Mouse (Mus musculus) liver, embryonic 11.5 days (tissue): ENCODE measurements around the gene Gm28042. TPM values are rescaled to one million over a fixed set of nuclear protein-coding genes. Genes with fewer than 3 reads are reported as not detected.

Experiments used
- ATAC-seq: fragments of 200-750 bp; cut with Nextera tagmentation; replicated peaks from 2 replicates; pipeline ENCODE4 v1.8.0; 2017; ENCODE audit warnings: moderate number of reproducible peaks, mild to moderate bottlenecking, moderate TSS enrichment, moderate library complexity; ENCODE audit not compliant: low FRiP score
- DNase-seq: peaks from one replicate; pipeline ENCODE4 v3.0.0-alpha.2; 2017; ENCODE audit warnings: low spot score
- H3K27ac ChIP-seq: fragments of 300-500 bp; sonication (generic); 2 replicates; pipeline ENCODE4 v1.5.1; 2014; ENCODE audit warnings: mild to moderate bottlenecking, low read depth, low read length, control low read depth
- H3K27me3 ChIP-seq: fragments of 300-500 bp; sonication (generic); replicated peaks from 2 replicates; pipeline ENCODE4 v1.6.1; 2014; ENCODE audit warnings: low read length, mixed read lengths; ENCODE audit not compliant: control insufficient read depth, insufficient read depth
- H3K36me3 ChIP-seq: fragments of 300-500 bp; sonication (generic); 2 replicates; pipeline ENCODE4 v1.6.1; 2014; ENCODE audit warnings: mild to moderate bottlenecking, low read length, moderate library complexity, mixed read lengths; ENCODE audit not compliant: control insufficient read depth, insufficient read depth
- H3K4me1 ChIP-seq: fragments of 300-500 bp; sonication (generic); replicated peaks from 2 replicates; pipeline ENCODE4 v1.6.1; 2014; ENCODE audit warnings: low read length, mixed read lengths; ENCODE audit not compliant: control insufficient read depth, insufficient read depth
- H3K4me2 ChIP-seq: fragments of 300-500 bp; sonication (generic); 2 replicates; pipeline ENCODE4 v1.6.1; 2014; ENCODE audit warnings: mild to moderate bottlenecking, control low read depth, moderate library complexity
- H3K4me3 ChIP-seq: fragments of 300-500 bp; sonication (generic); 2 replicates; pipeline ENCODE4 v1.5.1; 2014; ENCODE audit warnings: low read depth, low read length, control low read depth
- H3K9ac ChIP-seq: fragments of 300-500 bp; sonication (generic); 2 replicates; pipeline ENCODE4 v1.6.1; 2014; ENCODE audit warnings: low read depth, low read length, control low read depth
- H3K9me3 ChIP-seq: fragments of 300-500 bp; sonication (generic); 2 replicates; pipeline ENCODE4 v1.6.1; 2016; ENCODE audit warnings: low read length, inconsistent platforms, mixed read lengths; ENCODE audit not compliant: control insufficient read depth
- WGBS: fragments of 180-500 bp; shearing (Covaris S2); extraction: QIAGEN DNeasy Blood & Tissue Kit; methylation state at CpG from one replicate; pipeline ENCODE4 v1.1.7; 2014; 5-methylcytosine and 5-hydroxymethylcytosine counted together
- polyA plus RNA-seq: library from polyadenylated mRNA; unstranded; fragments of >200 nt; fragmentation: Nextera tagmentation; extraction: Ambion mirVana; gene quantifications from 2 replicates; pipeline ENCODE4 v1.2.1, GENCODE M21; 2014

Gm28042 gene
- polyA plus RNA-seq, 1 experiment from 2014 or later, result 1.9 TPM

- H3K4me2 ChIP-seq, result no peak overlapping the region
- no peaks in the 10 kb centered on the region for H3K27me3 ChIP-seq
- no peaks in the 10 kb centered on the region for H3K36me3 ChIP-seq
- DNase-seq (no peak), ATAC-seq (no peak)
- 91% methylated on average over 2 of the region's 2 CpGs for WGBS
- H3K4me3 ChIP-seq, result no peak overlapping the region
- no peak overlapping the region for H3K27ac ChIP-seq
- no peaks in the 10 kb centered on the region for H3K9me3 ChIP-seq
- H3K4me1 ChIP-seq, result no peaks in the 10 kb centered on the region; the same call in 1 of the 2 replicates
- no peak overlapping the region for H3K9ac ChIP-seq
Measured at GRCm38 (mm10) chr2:119992349-119992748, 34.9 kb upstream of the Gm28042 start.

- Histone ChIP-seq H3K9ac (no peak overlapping the region), H3K4me3 (no peak overlapping the region), H3K27ac (no peak overlapping the region), H3K4me2 (no peak overlapping the region), H3K9me3 (no peaks in the 10 kb centered on the region), H3K4me1 (no peaks in the 10 kb centered on the region; the same call in 1 of the 2 replicates), H3K27me3 (no peaks in the 10 kb centered on the region), H3K36me3 (no peaks in the 10 kb centered on the region)
- 67% methylated on average over 2 of the region's 2 CpGs for WGBS
- DNase-seq (no peak), ATAC-seq (no peak)
Measured at GRCm38 (mm10) chr2:119993515-119993914, 33.8 kb upstream of the Gm28042 start.

GRCm38 (mm10) chr2:119994839-119995238 is 32.5 kb upstream of the Gm28042 start:
- Histone ChIP-seq H3K9ac (no peak overlapping the region), H3K9me3 (no peaks in the 10 kb centered on the region), H3K4me3 (no peak overlapping the region), H3K27me3 (no peaks in the 10 kb centered on the region), H3K4me2 (no peak overlapping the region), H3K4me1 (no peaks in the 10 kb centered on the region; the same call in 1 of the 2 replicates), H3K36me3 (no peaks in the 10 kb centered on the region), H3K27ac (no peak overlapping the region)
- no peak for DNase-seq
- no peak for ATAC-seq
- WGBS, result 69% methylated on average over 6 of the region's 6 CpGs

GRCm38 (mm10) chr2:119995391-119996281 is 31.7 kb upstream of the Gm28042 start:
- ATAC-seq, result no peak
- WGBS, result 53% methylated on average over 9 of the region's 9 CpGs
- no peaks in the 10 kb centered on the region; the same call in 1 of the 2 replicates for H3K4me1 ChIP-seq
- H3K9ac ChIP-seq, result no peak overlapping the region
- no peaks in the 10 kb centered on the region for H3K9me3 ChIP-seq
- H3K4me3 ChIP-seq, result no peak overlapping the region
- no peak for DNase-seq
- H3K36me3 ChIP-seq, result no peaks in the 10 kb centered on the region
- H3K27ac ChIP-seq, result 0 out of 2 replicates have a peak overlapping the region, but pooled peaks have one; percentile 5
- no peak overlapping the region for H3K4me2 ChIP-seq
- H3K27me3 ChIP-seq, result no peaks in the 10 kb centered on the region

- H3K4me3 ChIP-seq, result no peak overlapping the region
- no peaks in the 10 kb centered on the region for H3K27me3 ChIP-seq
- H3K36me3 ChIP-seq, result no peaks in the 10 kb centered on the region
- H3K4me1 ChIP-seq, result peaks cover 6% of the 10 kb centered on the region; the same call in 1 of the 2 replicates
- WGBS, result 80% methylated on average over 4 of the region's 4 CpGs
- no peak overlapping the region for H3K9ac ChIP-seq
- H3K4me2 ChIP-seq, result no peak overlapping the region
- ATAC-seq (no peak), DNase-seq (no peak)
- no peak overlapping the region for H3K27ac ChIP-seq
- H3K9me3 ChIP-seq, result no peaks in the 10 kb centered on the region
Measured at GRCm38 (mm10) chr2:119997354-119997753, 29.9 kb upstream of the Gm28042 start.

- DNase-seq (no peak), ATAC-seq (no peak)
- Histone ChIP-seq H3K4me3 (no peak overlapping the region), H3K27me3 (no peaks in the 10 kb centered on the region), H3K27ac (no peak overlapping the region), H3K36me3 (no peaks in the 10 kb centered on the region), H3K4me2 (no peak overlapping the region), H3K4me1 (peaks cover 6% of the 10 kb centered on the region; the same call in 1 of the 2 replicates), H3K9me3 (no peaks in the 10 kb centered on the region), H3K9ac (no peak overlapping the region)
- 84% methylated on average over 2 of the region's 2 CpGs for WGBS
Measured at GRCm38 (mm10) chr2:119999731-120000130, 27.6 kb upstream of the Gm28042 start.

DNA sequence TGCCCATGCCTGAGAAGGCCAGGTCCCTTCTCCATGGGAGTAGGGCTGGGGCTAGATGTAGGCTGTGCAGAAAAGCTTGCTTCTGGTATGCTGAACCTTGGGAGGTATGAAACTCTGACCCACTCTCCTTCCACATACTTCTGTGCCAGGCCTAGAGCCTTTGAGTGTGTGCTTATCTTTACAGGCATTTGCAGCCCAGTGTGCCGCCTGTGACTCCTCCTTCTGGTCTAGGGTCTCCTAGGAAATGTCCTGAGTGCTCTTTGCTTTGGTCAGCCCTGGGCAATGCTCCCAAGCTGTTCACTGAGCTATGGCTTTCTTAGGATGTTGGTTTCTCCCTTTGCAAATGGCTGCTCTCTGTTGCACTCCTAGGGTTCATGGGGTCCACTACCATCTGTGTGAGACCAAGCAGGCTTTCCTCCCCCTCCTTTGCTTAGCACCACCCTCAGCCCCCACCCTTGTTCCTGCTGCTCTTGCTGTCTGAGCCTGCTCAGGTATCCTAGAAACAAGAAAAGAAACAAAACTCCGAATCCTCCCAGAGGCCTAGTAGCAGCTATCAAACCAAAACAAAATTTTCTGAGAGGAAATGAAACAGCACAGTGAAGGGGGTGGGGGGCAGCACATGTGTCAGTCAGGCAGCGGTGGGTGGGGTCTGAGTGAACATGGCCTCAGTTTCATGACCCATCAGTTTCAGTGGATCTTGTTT is 26.3 kb upstream of the Gm28042 start:
- no peaks in the 10 kb centered on the region for H3K27me3 ChIP-seq
- DNase-seq, result no peak
- 48% methylated on average over 3 of the region's 3 CpGs for WGBS
- no peaks in the 10 kb centered on the region for H3K9me3 ChIP-seq
- no peak; the same call in 1 of the 2 replicates for ATAC-seq
- H3K9ac ChIP-seq, result peak overlapping the region; percentile 22; the same call in 1 of the 2 replicates
- no peak overlapping the region for H3K4me3 ChIP-seq
- H3K27ac ChIP-seq, result no peak overlapping the region
- H3K4me2 ChIP-seq, result no peak overlapping the region
- no peaks in the 10 kb centered on the region for H3K36me3 ChIP-seq
- H3K4me1 ChIP-seq, result peaks cover 6% of the 10 kb centered on the region; the same call in 1 of the 2 replicates

GRCm38 (mm10) chr2:120001956-120002355 is 25.3 kb upstream of the Gm28042 start:
- Histone ChIP-seq H3K27me3 (no peaks in the 10 kb centered on the region), H3K4me3 (no peak overlapping the region), H3K27ac (no peak overlapping the region), H3K36me3 (no peaks in the 10 kb centered on the region), H3K4me2 (no peak overlapping the region), H3K4me1 (peaks cover 6% of the 10 kb centered on the region; the same call in 1 of the 2 replicates), H3K9ac (no peak overlapping the region), H3K9me3 (no peaks in the 10 kb centered on the region)
- ATAC-seq (no peak), DNase-seq (no peak)
- 66% methylated on average over 4 of the region's 4 CpGs for WGBS
